Mouse (Mus musculus) cerebellum, postnatal 4 days (tissue): ENCODE measurements around the gene Pip4k2a.

ENCODE experiments used
- DNase-seq, 2 experiments: peaks; one replicate each; pipeline ENCODE4 v3.0.0; 2022; ENCODE audit warnings: low spot score in 2 of 2, mixed read lengths in 1 of 2

Gene Pip4k2a

GRCm38 (mm10) chr2:18979675-18980074 is 18.3 kb downstream of the Pip4k2a start:
- no peak for DNase-seq

- DNase-seq, result no peak
Observed at GRCm38 (mm10) chr2:18979046-18979445, 18.9 kb downstream of the Pip4k2a start.

- no peak for DNase-seq
Observed at GRCm38 (mm10) chr2:18977201-18977805, 20.6 kb downstream of the Pip4k2a start.

- no peak for DNase-seq
Observed at GRCm38 (mm10) chr2:18976175-18976574, 21.8 kb downstream of the Pip4k2a start.

GRCm38 (mm10) chr2:18974882-18975645 is 22.9 kb downstream of the Pip4k2a start:
- DNase-seq, result no peak

- DNase-seq, result no peak
Observed at GRCm38 (mm10) chr2:18971564-18971963, 26.4 kb downstream of the Pip4k2a start.

GRCm38 (mm10) chr2:18970461-18970860 is 27.5 kb downstream of the Pip4k2a start:
- no peak for DNase-seq

GRCm38 (mm10) chr2:18969066-18969681 is 28.8 kb downstream of the Pip4k2a start:
- no peak for DNase-seq

- no peak for DNase-seq
Observed at GRCm38 (mm10) chr2:18967451-18968063, 30.4 kb downstream of the Pip4k2a start.

- no peak for DNase-seq
Observed at GRCm38 (mm10) chr2:18966566-18966965, 31.4 kb downstream of the Pip4k2a start.

GRCm38 (mm10) chr2:18965950-18966349 is 32.0 kb downstream of the Pip4k2a start:
- DNase-seq, result no peak

GRCm38 (mm10) chr2:18965108-18965507 is 32.8 kb downstream of the Pip4k2a start:
- no peak for DNase-seq

GRCm38 (mm10) chr2:18963286-18964040 is 34.5 kb downstream of the Pip4k2a start:
- DNase-seq, result no peak

GRCm38 (mm10) chr2:18962502-18962901 is 35.4 kb downstream of the Pip4k2a start:
- DNase-seq, result no peak

- no peak for DNase-seq
Observed at GRCm38 (mm10) chr2:18960376-18960973, 37.5 kb downstream of the Pip4k2a start.

- no peak for DNase-seq
Observed at GRCm38 (mm10) chr2:18959558-18959957, 38.4 kb downstream of the Pip4k2a start.

- DNase-seq, result no peak
Observed at GRCm38 (mm10) chr2:18959008-18959407, 38.9 kb downstream of the Pip4k2a start.

GRCm38 (mm10) chr2:18958501-18958900 is 39.4 kb downstream of the Pip4k2a start:
- DNase-seq, result no peak

GRCm38 (mm10) chr2:18958044-18958443 is 39.9 kb downstream of the Pip4k2a start:
- no peak for DNase-seq

- DNase-seq, result no peak
Observed at GRCm38 (mm10) chr2:18957459-18957858, 40.5 kb downstream of the Pip4k2a start.

- no peak for DNase-seq
Observed at GRCm38 (mm10) chr2:18956945-18957344, 41.0 kb downstream of the Pip4k2a start.
